Mouse (Mus musculus) macrophage (primary cell): ENCODE data around the gene Tnip1. TPM values are rescaled to one million over a fixed set of nuclear protein-coding genes. Genes with fewer than 3 reads are reported as not detected.
"Not testable (repeated sequence)": the region's sequence is repeated elsewhere in the genome, so short reads cannot be mapped to it uniquely, and the experiment has no call there.

Experiments
- H3K27ac ChIP-seq: fragments of 350-480 bp; formaldehyde crosslinking; 2 replicates; pipeline ENCODE4 v1.9.0; 2021
- H3K36me3 ChIP-seq: fragments of 350-480 bp; formaldehyde crosslinking; 2 replicates; pipeline ENCODE4 v1.9.0; 2021; ENCODE audit errors: inconsistent target
- H3K4me3 ChIP-seq: fragments of 350-480 bp; formaldehyde crosslinking; 2 replicates; pipeline ENCODE4 v1.9.0; 2021; ENCODE audit errors: inconsistent target
- H3K79me2 ChIP-seq: fragments of 350-480 bp; formaldehyde crosslinking; 2 replicates; pipeline ENCODE4 v1.9.0; 2021; ENCODE audit errors: inconsistent target
- WGBS: methylation state at CpG from one replicate; pipeline ENCODE4 v1.1.7; 2026; ENCODE audit warnings: inconsistent platforms; ENCODE audit not compliant: missing documents; 5-methylcytosine and 5-hydroxymethylcytosine counted together
- polyA plus RNA-seq: library from polyadenylated mRNA; stranded (reverse); fragments of 250-400 nt; gene quantifications from 3 replicates; pipeline ENCODE4 v1.2.4, GENCODE M21; 2018; ENCODE audit warnings: inconsistent platforms

Gene Tnip1
- polyA plus RNA-seq, 1 experiment from 2014 or later = 108 TPM

- no peak overlapping the region for H3K27ac ChIP-seq
- no peak overlapping the region for H3K4me3 ChIP-seq
- H3K79me2 ChIP-seq = peaks cover 84% of the 10 kb centered on the region
- H3K36me3 ChIP-seq = no peaks in the 10 kb centered on the region
- WGBS = 36% methylated on average over 3 of the region's 3 CpGs
Measured at GRCm38 (mm10) chr11:54958571-54959073, 4.1 kb downstream of the Tnip1 start.

GRCm38 (mm10) chr11:54957708-54958107, 5.0 kb downstream of the Tnip1 start:
- not testable (repeated sequence) for H3K27ac ChIP-seq, H3K4me3 ChIP-seq, H3K36me3 ChIP-seq
- WGBS = 100% methylated on average over 2 of the region's 3 CpGs
- peaks cover 92% of the 10 kb centered on the region for H3K79me2 ChIP-seq

GRCm38 (mm10) chr11:54956912-54957311, 5.8 kb downstream of the Tnip1 start:
- WGBS = 30% methylated on average over 7 of the region's 7 CpGs
- peaks cover 92% of the 10 kb centered on the region for H3K79me2 ChIP-seq
- no peaks in the 10 kb centered on the region for H3K36me3 ChIP-seq
- H3K4me3 ChIP-seq = no peak overlapping the region
- no peak overlapping the region for H3K27ac ChIP-seq

GRCm38 (mm10) chr11:54955735-54956480, 6.8 kb downstream of the Tnip1 start:
- peaks cover under 1% of the 10 kb centered on the region; the same call in 1 of the 2 replicates for H3K36me3 ChIP-seq
- H3K4me3 ChIP-seq = peak overlapping the region; percentile 54
- H3K79me2 ChIP-seq = peaks cover 92% of the 10 kb centered on the region
- H3K27ac ChIP-seq = peak overlapping the region; percentile 51
- WGBS = under 1% methylated on average over 58 of the region's 59 CpGs

GRCm38 (mm10) chr11:54955400-54955734, 7.3 kb downstream of the Tnip1 start:
- Histone ChIP-seq H3K79me2 (peaks cover 92% of the 10 kb centered on the region), H3K27ac (peak overlapping the region; percentile 39), H3K4me3 (peak overlapping the region; percentile 54)
- not testable (repeated sequence) for H3K36me3 ChIP-seq
- WGBS = 25% methylated on average over 8 of the region's 10 CpGs

- Histone ChIP-seq H3K79me2 (peaks cover 92% of the 10 kb centered on the region), H3K27ac (no peak overlapping the region), H3K4me3 (no peak overlapping the region; the same call in 1 of the 2 replicates), H3K36me3 (peaks cover 3% of the 10 kb centered on the region; the same call in 1 of the 2 replicates)
- 89% methylated on average over 8 of the region's 8 CpGs for WGBS
Measured at GRCm38 (mm10) chr11:54954716-54955115, 8.0 kb downstream of the Tnip1 start.

- H3K79me2 ChIP-seq = peaks cover 92% of the 10 kb centered on the region
- 80% methylated on average over 9 of the region's 9 CpGs for WGBS
- H3K36me3 ChIP-seq = peaks cover 3% of the 10 kb centered on the region; the same call in 1 of the 2 replicates
- H3K27ac ChIP-seq = no peak overlapping the region
- no peak overlapping the region for H3K4me3 ChIP-seq
Measured at GRCm38 (mm10) chr11:54953993-54954446, 8.7 kb downstream of the Tnip1 start.

- WGBS = 24% methylated on average over 6 of the region's 6 CpGs
- peaks cover 5% of the 10 kb centered on the region; the same call in 1 of the 2 replicates for H3K36me3 ChIP-seq
- peaks cover 92% of the 10 kb centered on the region for H3K79me2 ChIP-seq
- H3K27ac ChIP-seq = peak overlapping the region; percentile 55
- no peak overlapping the region for H3K4me3 ChIP-seq
Measured at GRCm38 (mm10) chr11:54952651-54953050, 10.1 kb downstream of the Tnip1 start.

- WGBS = 94% methylated on average over 6 of the region's 6 CpGs
- Histone ChIP-seq H3K36me3 (peaks cover 19% of the 10 kb centered on the region; the same call in 1 of the 2 replicates), H3K4me3 (no peak overlapping the region)
Measured at GRCm38 (mm10) chr11:54950684-54951083, 12.0 kb downstream of the Tnip1 start.

GRCm38 (mm10) chr11:54949717-54950116, 13.0 kb downstream of the Tnip1 start:
- H3K4me3 ChIP-seq = no peak overlapping the region
- 50% methylated on average over 1 of the region's 1 CpGs for WGBS

More at GRCm38 (mm10) chr11:54950684-54951083, 12.0 kb downstream of the Tnip1 start:
- Histone ChIP-seq H3K27ac (no peak overlapping the region), H3K79me2 (peaks cover 100% of the 10 kb centered on the region)

GRCm38 (mm10) chr11:54944702-54945101, 18.0 kb downstream of the Tnip1 start:
- H3K36me3 ChIP-seq = peaks cover 24% of the 10 kb centered on the region; the same call in 1 of the 2 replicates
- peaks cover 100% of the 10 kb centered on the region for H3K79me2 ChIP-seq
- WGBS = 100% methylated on average over 3 of the region's 3 CpGs
- no peak overlapping the region for H3K27ac ChIP-seq
- no peak overlapping the region for H3K4me3 ChIP-seq

More at GRCm38 (mm10) chr11:54949717-54950116, 13.0 kb downstream of the Tnip1 start:
- peaks cover 100% of the 10 kb centered on the region for H3K79me2 ChIP-seq
- H3K36me3 ChIP-seq = peaks cover 24% of the 10 kb centered on the region; the same call in 1 of the 2 replicates
- H3K27ac ChIP-seq = no peak overlapping the region

- H3K79me2 ChIP-seq = peaks cover 67% of the 10 kb centered on the region
- peaks cover 32% of the 10 kb centered on the region for H3K36me3 ChIP-seq
- WGBS = 88% methylated on average over 7 of the region's 7 CpGs
- H3K4me3 ChIP-seq = no peak overlapping the region
- no peak overlapping the region for H3K27ac ChIP-seq
Measured at GRCm38 (mm10) chr11:54940056-54940455, 22.7 kb downstream of the Tnip1 start.

- 92% methylated on average over 7 of the region's 8 CpGs for WGBS
- H3K27ac ChIP-seq = no peak overlapping the region
- H3K79me2 ChIP-seq = peaks cover 61% of the 10 kb centered on the region
- H3K4me3 ChIP-seq = no peak overlapping the region
- H3K36me3 ChIP-seq = peaks cover 27% of the 10 kb centered on the region
Measured at GRCm38 (mm10) chr11:54939501-54939900, 23.2 kb downstream of the Tnip1 start.

GRCm38 (mm10) chr11:54936771-54937140, 26.0 kb downstream of the Tnip1 start:
- 65% methylated on average over 3 of the region's 3 CpGs for WGBS
- Histone ChIP-seq H3K4me3 (no peak overlapping the region), H3K27ac (peak overlapping the region; percentile 86), H3K79me2 (peaks cover 34% of the 10 kb centered on the region), H3K36me3 (peaks cover 40% of the 10 kb centered on the region)
